ENCODE assay signal across 26 mouse cellular contexts in genomic region chr2:12329620-12330019, GRCm38 (mm10). TPM values are rescaled to one million over a fixed set of nuclear protein-coding genes. Genes with fewer than 3 reads are reported as not detected.
DNase-seq lines count a peak whose midpoint lies in the region; ATAC-seq and TF ChIP-seq lines count a peak whose summit lies in the region.
"Had no signal": no experiment of that assay in that cellular context is flagged by ENCODE, and none has a peak within 500 bp of the region (broad histone marks: within the 10 kb centered on the region; RNA-seq: fewer than 3 reads in every experiment).

No protein-coding gene starts in this region.

- peaks cover 11% of the 10 kb centered on the region for H3K4me1 ChIP-seq in forebrain, embryonic 14.5 days (ENCODE audit: control insufficient read depth, insufficient read depth, low read length)
- peaks cover 22% of the 10 kb centered on the region for H3K4me1 ChIP-seq in forebrain, embryonic 12.5 days
- H3K4me1 ChIP-seq in forebrain, embryonic 16.5 days (replicated peaks; ENCODE audit: control insufficient read depth, insufficient read depth, low read length) = peaks cover 20% of the 10 kb centered on the region

- H3K9ac ChIP-seq in forebrain, embryonic 14.5 days (ENCODE audit: low read length) = no peak overlapping the region
- H3K9ac ChIP-seq in forebrain, embryonic 12.5 days = no peak overlapping the region
- no peak overlapping the region for H3K9ac ChIP-seq in forebrain, embryonic 16.5 days (replicated peaks; ENCODE audit: low read depth, low read length)
- H3K9ac ChIP-seq: embryonic facial prominence, embryonic 13.5 days; hindbrain, embryonic 13.5 days had no signal

- DNase-seq in forebrain, embryonic 14.5 days (ENCODE audit: low spot score) = peak; percentile 85
- DNase-seq in layer of hippocampus, adult 2 months (ENCODE audit: low spot score in 2 of 2) = peak in 1 of 2 experiments; percentile 27
- no peak for DNase-seq in layer of hippocampus, adult 9-11 months
- no peak for DNase-seq in spleen, adult 12 weeks (ENCODE audit: low spot score)
- DNase-seq: adrenal gland, postnatal 10 days; adrenal gland, postnatal 36 days; B cell, adult 2 months; cerebellum, adult 11 months; cerebellum, adult 8-10 months; cerebellum, postnatal 10 days; cerebellum, postnatal 36 days; gastrocnemius, adult 2 months; gastrocnemius, postnatal 14 days; kidney, adult 18-20 months had no signal

- H3K27me3 ChIP-seq in forebrain, embryonic 14.5 days (replicated peaks; ENCODE audit: control insufficient read depth, insufficient read depth, low read length) = no peaks in the 10 kb centered on the region
- H3K27me3 ChIP-seq in forebrain, embryonic 12.5 days = no peaks in the 10 kb centered on the region
- no peaks in the 10 kb centered on the region for H3K27me3 ChIP-seq in forebrain, embryonic 16.5 days (replicated peaks; ENCODE audit: control insufficient read depth, insufficient read depth, low read length)
- H3K27me3 ChIP-seq: CH12.LX; embryonic facial prominence, embryonic 13.5 days; hindbrain, embryonic 13.5 days; Patski had no signal

- 22% methylated on average over 2 of the region's 2 CpGs for WGBS in forebrain, embryonic 14.5 days
- 55% methylated on average over 2 of the region's 2 CpGs for WGBS in forebrain, embryonic 12.5 days
- WGBS in forebrain, embryonic 16.5 days = 16% methylated on average over 2 of the region's 2 CpGs

- H3K4me3 ChIP-seq in forebrain, embryonic 14.5 days (ENCODE audit: low read depth, low read length) = no peak overlapping the region
- no peak overlapping the region for H3K4me3 ChIP-seq in forebrain, embryonic 12.5 days (replicated peaks)
- no peak overlapping the region for H3K4me3 ChIP-seq in layer of hippocampus, adult 2 months
- H3K4me3 ChIP-seq in forebrain, embryonic 16.5 days (replicated peaks; ENCODE audit: low read length) = no peak overlapping the region
- H3K4me3 ChIP-seq: embryonic facial prominence, embryonic 13.5 days; erythroblast, embryonic 14.5 days; gastrocnemius, adult 2 months had no signal

- H3K9me3 ChIP-seq in forebrain, embryonic 14.5 days (replicated peaks; ENCODE audit: control insufficient read depth, low read length) = no peaks in the 10 kb centered on the region
- no peaks in the 10 kb centered on the region for H3K9me3 ChIP-seq in forebrain, embryonic 12.5 days
- H3K9me3 ChIP-seq in forebrain, embryonic 16.5 days (ENCODE audit: control insufficient read depth, low read length) = 0 out of 2 replicates have a peak, but pooled peaks cover 2% of the 10 kb centered on the region
- H3K9me3 ChIP-seq: embryonic facial prominence, embryonic 10.5 days; embryonic facial prominence, embryonic 13.5 days; G1E; hindbrain, embryonic 13.5 days had no signal

- ATAC-seq in forebrain, embryonic 14.5 days = peak; percentile 66; the same call in 1 of the 2 replicates
- ATAC-seq in forebrain, embryonic 12.5 days (ENCODE audit: low FRiP score) = no peak
- peak; percentile 84 for ATAC-seq in forebrain, embryonic 16.5 days
- ATAC-seq: inflammation-experienced regulatory T-cells, adult 6 months; intestine, embryonic 16.5 days; Patski had no signal

- no peak overlapping the region for H3K27ac ChIP-seq in forebrain, embryonic 14.5 days (ENCODE audit: low read depth, low read length)
- no peak overlapping the region for H3K27ac ChIP-seq in forebrain, embryonic 12.5 days
- H3K27ac ChIP-seq in layer of hippocampus, adult 2 months = peak overlapping the region; percentile 87
- no peak overlapping the region for H3K27ac ChIP-seq in forebrain, embryonic 16.5 days (ENCODE audit: low read length)
- H3K27ac ChIP-seq: embryonic facial prominence, embryonic 10.5 days; gastrocnemius, adult 2 months had no signal

- H3K36me3 ChIP-seq in forebrain, embryonic 14.5 days (ENCODE audit: control insufficient read depth, insufficient read depth, low read length) = no peaks in the 10 kb centered on the region
- no peaks in the 10 kb centered on the region for H3K36me3 ChIP-seq in forebrain, embryonic 12.5 days (replicated peaks)
- no peaks in the 10 kb centered on the region for H3K36me3 ChIP-seq in forebrain, embryonic 16.5 days (ENCODE audit: control insufficient read depth, insufficient read depth)
- H3K36me3 ChIP-seq: embryonic facial prominence, embryonic 10.5 days; embryonic facial prominence, embryonic 13.5 days; G1E; hindbrain, embryonic 13.5 days had no signal

- H3K4me2 ChIP-seq in forebrain, embryonic 14.5 days (ENCODE audit: low read length) = no peak overlapping the region
- no peak overlapping the region for H3K4me2 ChIP-seq in forebrain, embryonic 12.5 days
- no peak overlapping the region for H3K4me2 ChIP-seq in forebrain, embryonic 16.5 days (ENCODE audit: low read length)
- H3K4me2 ChIP-seq: heart, embryonic 11.5 days had no signal

- no peak for TF ChIP-seq CTCF in layer of hippocampus, adult 2 months (conservative IDR thresholded peaks at IDR 0.05)

RNA-seq across cellular contexts. Expression of gene Itga8, which starts 27.9 kb away (rescaled TPM):
- 1.5 and 2.3 TPM in 2 replicates for polyA plus RNA-seq in forebrain, embryonic 14.5 days (2014; fragmentation: Nextera tagmentation; extraction: Ambion mirVana)
- polyA plus RNA-seq in forebrain, embryonic 12.5 days (2016; fragmentation: Nextera tagmentation; extraction: Ambion mirVana) = 3.8 and 4.8 TPM in 2 replicates
- 10 to 100 TPM; 24.4 to 28.5 TPM for total RNA-seq in layer of hippocampus, adult 2 months (2021)
- 2.2 and 2.4 TPM in 2 replicates for polyA plus RNA-seq in forebrain, embryonic 16.5 days (2015; fragmentation: Nextera tagmentation; extraction: Ambion mirVana)
- polyA plus RNA-seq: erythroblast, embryonic 14.5 days; G1E; inflammation-experienced regulatory T-cells, adult 6 months; Patski had no signal
